In genomic region chr16:48283517-48283916, GRCm38 (mm10) we compare ENCODE assay signal across 28 mouse cellular contexts. TPM values are rescaled to one million over a fixed set of nuclear protein-coding genes. Genes with fewer than 3 reads are reported as not detected.
"Had no signal": no experiment of that assay in that cellular context is flagged by ENCODE, and none has a peak within 500 bp of the region (broad histone marks: within the 10 kb centered on the region; RNA-seq: fewer than 3 reads in every experiment).

Gene Dppa4 (plus strand): TSS chr16:48283733.

- H3K27ac ChIP-seq: limb, embryonic 12.5 days; limb, embryonic 15.5 days; liver, embryonic 14.5 days; macrophage; midbrain, embryonic 12.5 days; midbrain, embryonic 15.5 days; neural tube, embryonic 12.5 days; neural tube, embryonic 15.5 days had no signal

- H3K27me3 ChIP-seq: limb, embryonic 12.5 days; limb, embryonic 15.5 days; midbrain, embryonic 12.5 days; midbrain, embryonic 15.5 days; neural tube, embryonic 12.5 days; neural tube, embryonic 15.5 days had no signal

- H3K4me3 ChIP-seq: limb, embryonic 12.5 days; limb, embryonic 15.5 days; midbrain, embryonic 12.5 days; midbrain, embryonic 15.5 days; neural tube, embryonic 12.5 days; neural tube, embryonic 15.5 days had no signal

- H3K9me3 ChIP-seq: limb, embryonic 12.5 days; limb, embryonic 15.5 days; midbrain, embryonic 12.5 days; midbrain, embryonic 15.5 days; neural tube, embryonic 12.5 days; neural tube, embryonic 15.5 days had no signal

- H3K4me2 ChIP-seq: limb, embryonic 12.5 days; limb, embryonic 15.5 days; liver, embryonic 11.5 days; lung, embryonic 14.5 days; midbrain, embryonic 12.5 days; midbrain, embryonic 15.5 days; neural tube, embryonic 12.5 days; neural tube, embryonic 15.5 days had no signal

- H3K36me3 ChIP-seq: limb, embryonic 12.5 days; limb, embryonic 15.5 days; midbrain, embryonic 12.5 days; midbrain, embryonic 15.5 days; neural tube, embryonic 12.5 days; neural tube, embryonic 15.5 days had no signal

- ATAC-seq: liver, postnatal 0 days; lung, postnatal 0 days; midbrain, embryonic 15.5 days had no signal

- H3K9ac ChIP-seq: limb, embryonic 12.5 days; limb, embryonic 15.5 days; liver, embryonic 14.5 days; liver, postnatal 0 days; lung, embryonic 14.5 days; midbrain, embryonic 12.5 days; midbrain, embryonic 15.5 days; neural tube, embryonic 12.5 days; neural tube, embryonic 15.5 days had no signal

- H3K4me1 ChIP-seq: limb, embryonic 12.5 days; limb, embryonic 15.5 days; midbrain, embryonic 12.5 days; midbrain, embryonic 15.5 days; neural tube, embryonic 12.5 days; neural tube, embryonic 15.5 days had no signal

- DNase-seq: kidney, adult 9 months; kidney, postnatal 14 days; kidney, postnatal 4 days; left cerebral cortex, postnatal 4 days; liver, postnatal 0 days; lung, embryonic 14.5 days; retina, postnatal 1 day; right cerebral cortex, postnatal 25 days; thymus, postnatal 25 days had no signal

RNA-seq across cellular contexts. Expression of gene Dppa4, which starts in this region (rescaled TPM):
- total RNA-seq: layer of hippocampus, adult 18-20 months; layer of hippocampus, postnatal 14 days; left cerebral cortex, adult 8-10 months; left cerebral cortex, postnatal 14 days; left cerebral cortex, postnatal 4 days; megakaryocyte, adult 5-6 weeks had no signal
- polyA plus RNA-seq: limb, embryonic 12.5 days; limb, embryonic 15.5 days; liver, embryonic 14.5 days; liver, postnatal 0 days; lung, embryonic 14.5 days; lung, postnatal 0 days; macrophage; midbrain, embryonic 12.5 days; midbrain, embryonic 15.5 days; neural tube, embryonic 12.5 days; neural tube, embryonic 15.5 days; small intestine, adult 2 months; spleen, adult 2 months; stomach, embryonic 16.5 days; thymus, postnatal 0 days had no signal
